Mouse (Mus musculus) thymus, postnatal 4 days (tissue): ENCODE data around the gene Ccdc110.

ENCODE experiments used
- DNase-seq: peaks from one replicate; pipeline ENCODE4 v3.0.0; 2021

Ccdc110 gene

GRCm38 (mm10) chr8:45986665-45987064, 52.2 kb downstream of the Ccdc110 start:
- DNase-seq = no peak

GRCm38 (mm10) chr8:45988189-45988588, 53.8 kb downstream of the Ccdc110 start:
- no peak for DNase-seq

GRCm38 (mm10) chr8:45990631-45991310, 56.4 kb downstream of the Ccdc110 start:
- no peak for DNase-seq
